Mouse (Mus musculus) embryo, embryonic 10 days (tissue): ENCODE measurements around the gene Armh3.

Source experiments
- DNase-seq: peaks from one replicate; pipeline ENCODE4 v3.0.0-alpha.2; 2015; ENCODE audit warnings: low spot score

Armh3 gene

GRCm38 (mm10) chr19:45991171-45991570 is 7.1 kb downstream of the Armh3 start:
- DNase-seq = no peak

GRCm38 (mm10) chr19:45988238-45988637 is 10.1 kb downstream of the Armh3 start:
- DNase-seq = no peak

- DNase-seq = no peak
These were observed 13.9 kb downstream of the Armh3 start for GRCm38 (mm10) chr19:45984379-45984778.

- DNase-seq = peak; percentile 16
These were observed 37.5 kb downstream of the Armh3 start for GRCm38 (mm10) chr19:45960770-45961169.

GRCm38 (mm10) chr19:45956736-45957135 is 41.6 kb downstream of the Armh3 start:
- DNase-seq = no peak

GRCm38 (mm10) chr19:45953286-45953685 is 45.0 kb downstream of the Armh3 start:
- DNase-seq = peak; percentile 67

GRCm38 (mm10) chr19:45949236-45949635 is 49.1 kb downstream of the Armh3 start:
- no peak for DNase-seq

GRCm38 (mm10) chr19:45947764-45948163 is 50.5 kb downstream of the Armh3 start:
- DNase-seq = no peak

GRCm38 (mm10) chr19:45947286-45947685 is 51.0 kb downstream of the Armh3 start:
- no peak for DNase-seq

GRCm38 (mm10) chr19:45946541-45946940 is 51.7 kb downstream of the Armh3 start:
- DNase-seq = no peak

GRCm38 (mm10) chr19:45945986-45946385 is 52.3 kb downstream of the Armh3 start:
- no peak for DNase-seq

GRCm38 (mm10) chr19:45943758-45944157 is 54.5 kb downstream of the Armh3 start:
- no peak for DNase-seq

- DNase-seq = no peak
These were observed 60.2 kb downstream of the Armh3 start for GRCm38 (mm10) chr19:45938064-45938463.

- peak; percentile 48 for DNase-seq
These were observed 60.8 kb downstream of the Armh3 start for GRCm38 (mm10) chr19:45937530-45937929.

- no peak for DNase-seq
These were observed 71.1 kb downstream of the Armh3 start for GRCm38 (mm10) chr19:45927236-45927635.

GRCm38 (mm10) chr19:45926342-45926741 is 71.9 kb downstream of the Armh3 start:
- DNase-seq = no peak

- DNase-seq = no peak
These were observed 77.8 kb downstream of the Armh3 start for GRCm38 (mm10) chr19:45920299-45921090.

GRCm38 (mm10) chr19:45918406-45918805 is 79.9 kb downstream of the Armh3 start:
- DNase-seq = no peak

- no peak for DNase-seq
These were observed 80.4 kb downstream of the Armh3 start for GRCm38 (mm10) chr19:45917856-45918255.

GRCm38 (mm10) chr19:45916461-45916860 is 81.8 kb downstream of the Armh3 start:
- no peak for DNase-seq

- DNase-seq = no peak
These were observed 82.3 kb downstream of the Armh3 start for GRCm38 (mm10) chr19:45916026-45916425.

- no peak for DNase-seq
These were observed 85.3 kb downstream of the Armh3 start for GRCm38 (mm10) chr19:45913036-45913435.

- DNase-seq = no peak
These were observed 85.9 kb downstream of the Armh3 start for GRCm38 (mm10) chr19:45912376-45912775.
